ENCODE assay signal across 8 mouse cellular contexts in the genomic region with DNA sequence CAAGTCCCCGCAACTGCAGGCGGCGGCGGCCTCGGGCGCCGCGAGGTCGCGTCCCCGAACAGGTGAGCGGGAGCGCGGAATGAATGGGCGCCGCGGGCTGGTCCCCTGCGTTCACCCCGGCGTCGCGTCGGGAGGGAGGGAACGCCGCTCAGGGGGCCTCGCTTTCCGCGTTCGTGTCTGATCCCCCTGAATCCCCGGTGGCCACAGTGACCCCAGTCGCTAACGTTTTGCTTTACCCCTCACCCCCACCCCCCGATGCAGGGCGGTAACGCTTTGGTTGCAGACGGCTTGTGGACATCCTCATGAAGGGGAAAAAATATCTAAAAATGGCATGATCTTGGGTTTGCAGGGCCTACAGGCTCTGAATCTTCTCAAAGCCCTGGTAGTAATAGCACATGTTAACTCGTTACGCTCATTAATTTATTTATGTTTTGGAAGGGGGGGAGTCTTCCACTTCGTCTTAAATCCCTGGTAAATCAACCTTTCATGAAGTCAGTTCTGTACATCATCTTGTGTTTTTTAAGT. TPM values are rescaled to one million over a fixed set of nuclear protein-coding genes. Genes with fewer than 3 reads are reported as not detected.
DNase-seq lines count a peak whose midpoint lies in the region; ATAC-seq and TF ChIP-seq lines count a peak whose summit lies in the region.

No protein-coding gene starts in this region.

- no peak for ATAC-seq in lung, embryonic 16.5 days (ENCODE audit: low read depth)
- no peak for ATAC-seq in embryonic facial prominence, embryonic 14.5 days (ENCODE audit: low read depth)
- ATAC-seq in limb, embryonic 13.5 days (ENCODE audit: low FRiP score, low read depth), result no peak

- no peaks in the 10 kb centered on the region for H3K36me3 ChIP-seq in lung, embryonic 16.5 days (ENCODE audit: control insufficient read depth, insufficient read depth, low read length)
- H3K36me3 ChIP-seq in embryonic facial prominence, embryonic 14.5 days (ENCODE audit: control insufficient read depth, insufficient read depth, low read length), result no peaks in the 10 kb centered on the region
- no peaks in the 10 kb centered on the region for H3K36me3 ChIP-seq in limb, embryonic 13.5 days

- H3K4me1 ChIP-seq in lung, embryonic 16.5 days (replicated peaks; ENCODE audit: control insufficient read depth, insufficient read depth, low read length), result peaks cover 19% of the 10 kb centered on the region
- H3K4me1 ChIP-seq in embryonic facial prominence, embryonic 14.5 days (ENCODE audit: control insufficient read depth, insufficient read depth, low read length), result peaks cover 14% of the 10 kb centered on the region
- peaks cover 28% of the 10 kb centered on the region for H3K4me1 ChIP-seq in limb, embryonic 13.5 days
- peaks cover 23% of the 10 kb centered on the region for H3K4me1 ChIP-seq in olfactory bulb, adult 2 months (ENCODE audit: control insufficient read depth, insufficient read depth, low read length)

- DNase-seq in lung, postnatal 36 days, result no peak
- DNase-seq in embryonic facial prominence, embryonic 14.5 days (ENCODE audit: low spot score), result no peak
- no peak for DNase-seq in c-Kit-positive CD71-positive TER-119-positive erythroid progenitor cells, embryonic 14.5 days (ENCODE audit: low spot score)
- no peak for DNase-seq in natural killer cell, adult 2 months (ENCODE audit: low spot score in 2 of 2)
- no peak for DNase-seq in urinary bladder, postnatal 10 days (ENCODE audit: low spot score)

- H3K27me3 ChIP-seq in lung, embryonic 16.5 days (ENCODE audit: control insufficient read depth, insufficient read depth, low read depth, low read length), result no peaks in the 10 kb centered on the region
- H3K27me3 ChIP-seq in embryonic facial prominence, embryonic 14.5 days (replicated peaks; ENCODE audit: control insufficient read depth, insufficient read depth, low read length), result no peaks in the 10 kb centered on the region
- H3K27me3 ChIP-seq in limb, embryonic 13.5 days, result peaks cover 6% of the 10 kb centered on the region

- H3K9ac ChIP-seq in lung, embryonic 16.5 days (ENCODE audit: low read length), result peak overlapping the region; percentile 83
- peak overlapping the region; percentile 89 for H3K9ac ChIP-seq in embryonic facial prominence, embryonic 14.5 days (ENCODE audit: low read depth, low read length)
- peak overlapping the region; percentile 90 for H3K9ac ChIP-seq in limb, embryonic 13.5 days

- H3K9me3 ChIP-seq in lung, embryonic 16.5 days (ENCODE audit: control insufficient read depth, low read length), result no peaks in the 10 kb centered on the region
- no peaks in the 10 kb centered on the region for H3K9me3 ChIP-seq in embryonic facial prominence, embryonic 14.5 days (ENCODE audit: control insufficient read depth, low read length)
- H3K9me3 ChIP-seq in limb, embryonic 13.5 days, result no peaks in the 10 kb centered on the region

- H3K4me2 ChIP-seq in lung, embryonic 16.5 days (ENCODE audit: low read depth, low read length), result peak overlapping the region; percentile 92
- peak overlapping the region; percentile 88 for H3K4me2 ChIP-seq in embryonic facial prominence, embryonic 14.5 days (ENCODE audit: low read depth, low read length)
- H3K4me2 ChIP-seq in limb, embryonic 13.5 days (replicated peaks), result peak overlapping the region; percentile 79

- no peak for TF ChIP-seq CTCF in olfactory bulb, adult 2 months (IDR thresholded peaks at IDR 0.05; ENCODE audit: insufficient read depth, low read depth, low read length)

- H3K4me3 ChIP-seq in lung, embryonic 16.5 days (ENCODE audit: low read length), result peak overlapping the region; percentile 87
- peak overlapping the region; percentile 92 for H3K4me3 ChIP-seq in embryonic facial prominence, embryonic 14.5 days (ENCODE audit: low read depth, low read length)
- peak overlapping the region; percentile 95 for H3K4me3 ChIP-seq in limb, embryonic 13.5 days
- H3K4me3 ChIP-seq in olfactory bulb, adult 2 months (ENCODE audit: insufficient read depth, low read depth, low read length), result peak overlapping the region; percentile 95

- H3K27ac ChIP-seq in lung, embryonic 16.5 days (ENCODE audit: low read length), result peak overlapping the region; percentile 96
- H3K27ac ChIP-seq in embryonic facial prominence, embryonic 14.5 days (replicated peaks; ENCODE audit: low read depth, low read length), result peak overlapping the region; percentile 97
- peak overlapping the region; percentile 94 for H3K27ac ChIP-seq in limb, embryonic 13.5 days
- H3K27ac ChIP-seq in olfactory bulb, adult 2 months (ENCODE audit: insufficient read depth, low read depth, low read length), result peak overlapping the region; percentile 99

- WGBS in lung, embryonic 16.5 days, result 2% methylated on average over 36 of the region's 39 CpGs
- WGBS in embryonic facial prominence, embryonic 14.5 days, result 2% methylated on average over 14 of the region's 39 CpGs
- 1% methylated on average over 26 of the region's 39 CpGs for WGBS in limb, embryonic 13.5 days
- under 1% methylated on average over 39 of the region's 39 CpGs for WGBS in olfactory bulb, adult 2 months

- no peak for TF ChIP-seq POLR2A in olfactory bulb, adult 2 months (IDR thresholded peaks at IDR 0.05; ENCODE audit: insufficient read depth, low read depth, low read length)

RNA-seq across cellular contexts. Expression of gene Noct, which starts 1.0 kb away (rescaled TPM):
- polyA plus RNA-seq in lung, embryonic 16.5 days (2015; fragmentation: Nextera tagmentation; extraction: Ambion mirVana), result 5.3 and 5.6 TPM in 2 replicates
- 9.4 and 10.0 TPM in 2 replicates for polyA plus RNA-seq in embryonic facial prominence, embryonic 14.5 days (2014; fragmentation: Nextera tagmentation; extraction: Ambion mirVana)
- polyA plus RNA-seq in limb, embryonic 13.5 days (2015; fragmentation: Nextera tagmentation; extraction: Ambion mirVana), result 10.0 and 10.4 TPM in 2 replicates
- not detected in 2 replicates for polyA plus RNA-seq in olfactory bulb, adult 2 months (2012; ENCODE audit: insufficient read depth, insufficient read length, low replicate concordance, missing spikeins)
